ENCODE assay signal across 8 mouse cellular contexts in genomic region chr11:119083724-119084445, GRCm38 (mm10). TPM values are rescaled to one million over a fixed set of nuclear protein-coding genes. Genes with fewer than 3 reads are reported as not detected.
A peak's percentile ranks its signal among the peaks of the same experiment; 100 is the strongest.
DNase-seq lines count a peak whose midpoint lies in the region; ATAC-seq and TF ChIP-seq lines count a peak whose summit lies in the region.

No protein-coding gene starts in this region.

- WGBS in cerebellum, adult 2 months = 10% methylated on average over 28 of the region's 28 CpGs
- WGBS in forebrain, postnatal 0 days = 4% methylated on average over 28 of the region's 28 CpGs
- 14% methylated on average over 28 of the region's 28 CpGs for WGBS in intestine, postnatal 0 days
- WGBS in liver, adult 2 months = 10% methylated on average over 28 of the region's 28 CpGs
- WGBS in midbrain, embryonic 15.5 days = 1% methylated on average over 28 of the region's 28 CpGs

- H3K27me3 ChIP-seq in cerebellum, adult 2 months (ENCODE audit: control insufficient read depth, insufficient read depth, low read length) = no peaks in the 10 kb centered on the region; the same call in 1 of the 2 replicates
- peaks cover 21% of the 10 kb centered on the region for H3K27me3 ChIP-seq in forebrain, postnatal 0 days (ENCODE audit: insufficient read depth, low read length)
- peaks cover 8% of the 10 kb centered on the region for H3K27me3 ChIP-seq in intestine, postnatal 0 days (replicated peaks; ENCODE audit: control insufficient read depth, insufficient read depth, low read length)
- no peaks in the 10 kb centered on the region for H3K27me3 ChIP-seq in liver, adult 2 months (ENCODE audit: control insufficient read depth, insufficient read depth, low read length)
- H3K27me3 ChIP-seq in midbrain, embryonic 15.5 days (replicated peaks) = peaks cover 31% of the 10 kb centered on the region

- H3K4me1 ChIP-seq in cerebellum, adult 2 months (ENCODE audit: control insufficient read depth, insufficient read depth, low read length) = peaks cover 38% of the 10 kb centered on the region
- peaks cover 34% of the 10 kb centered on the region for H3K4me1 ChIP-seq in forebrain, postnatal 0 days (ENCODE audit: insufficient read depth)
- H3K4me1 ChIP-seq in intestine, postnatal 0 days (replicated peaks; ENCODE audit: control insufficient read depth, insufficient read depth, low read length) = peaks cover 35% of the 10 kb centered on the region
- peaks cover 28% of the 10 kb centered on the region for H3K4me1 ChIP-seq in liver, adult 2 months (ENCODE audit: control insufficient read depth, insufficient read depth, low read length)
- peaks cover 75% of the 10 kb centered on the region for H3K4me1 ChIP-seq in midbrain, embryonic 15.5 days

- H3K4me2 ChIP-seq in forebrain, postnatal 0 days (ENCODE audit: low read depth) = peak overlapping the region; percentile 92
- peak overlapping the region; percentile 85 for H3K4me2 ChIP-seq in intestine, postnatal 0 days (replicated peaks; ENCODE audit: low read depth)
- H3K4me2 ChIP-seq in midbrain, embryonic 15.5 days = peak overlapping the region; percentile 94

- TF ChIP-seq CTCF in cerebellum, adult 2 months (IDR thresholded peaks at IDR 0.05; ENCODE audit: borderline replicate concordance, insufficient read depth, low read depth, low read length) = no peak
- TF ChIP-seq CTCF in forebrain, postnatal 0 days (IDR thresholded peaks at IDR 0.05; ENCODE audit: low read depth) = peak; percentile 31
- TF ChIP-seq CTCF in intestine, postnatal 0 days (IDR thresholded peaks at IDR 0.05; ENCODE audit: low read depth) = peak; percentile 35
- TF ChIP-seq CTCF in liver, adult 2 months (IDR thresholded peaks at IDR 0.05; ENCODE audit: low read depth, low read length) = no peak

- H3K36me3 ChIP-seq in forebrain, postnatal 0 days (ENCODE audit: insufficient read depth) = peaks cover 17% of the 10 kb centered on the region
- peaks cover 21% of the 10 kb centered on the region; the same call in 1 of the 2 replicates for H3K36me3 ChIP-seq in intestine, postnatal 0 days (ENCODE audit: control insufficient read depth, insufficient read depth)
- no peaks in the 10 kb centered on the region; the same call in 1 of the 2 replicates for H3K36me3 ChIP-seq in liver, adult 2 months (ENCODE audit: control insufficient read depth, insufficient read depth, low read length)
- peaks cover 7% of the 10 kb centered on the region for H3K36me3 ChIP-seq in midbrain, embryonic 15.5 days (replicated peaks)

- TF ChIP-seq POLR2A in cerebellum, adult 2 months (IDR thresholded peaks at IDR 0.05; ENCODE audit: borderline replicate concordance, insufficient read depth, low read length) = no peak
- TF ChIP-seq POLR2A in liver, adult 2 months (IDR thresholded peaks at IDR 0.05; ENCODE audit: extremely low read depth, insufficient read depth, low read length) = no peak

- H3K9ac ChIP-seq in forebrain, postnatal 0 days = peak overlapping the region; percentile 86
- H3K9ac ChIP-seq in intestine, postnatal 0 days (ENCODE audit: low read depth, low read length) = no peak overlapping the region
- H3K9ac ChIP-seq in liver, adult 2 months (ENCODE audit: low read depth, low read length) = peak overlapping the region; percentile 100
- H3K9ac ChIP-seq in midbrain, embryonic 15.5 days = peak overlapping the region; percentile 97

- peak overlapping the region; percentile 37; the same call in 1 of the 2 replicates for H3K27ac ChIP-seq in cerebellum, adult 2 months (ENCODE audit: insufficient read depth, low read length)
- H3K27ac ChIP-seq in forebrain, postnatal 0 days (ENCODE audit: low read depth, low read length) = peak overlapping the region; percentile 99
- H3K27ac ChIP-seq in intestine, postnatal 0 days (ENCODE audit: low read depth, low read length) = no peak overlapping the region
- H3K27ac ChIP-seq in liver, adult 2 months (replicated peaks; ENCODE audit: insufficient read depth, low read depth, low read length) = peak overlapping the region; percentile 86
- peak overlapping the region; percentile 100 for H3K27ac ChIP-seq in midbrain, embryonic 15.5 days

- H3K9me3 ChIP-seq in forebrain, postnatal 0 days (ENCODE audit: low read length) = no peaks in the 10 kb centered on the region
- no peaks in the 10 kb centered on the region for H3K9me3 ChIP-seq in intestine, postnatal 0 days (ENCODE audit: control insufficient read depth)
- H3K9me3 ChIP-seq in midbrain, embryonic 15.5 days = no peaks in the 10 kb centered on the region

- H3K4me3 ChIP-seq in cerebellum, adult 2 months (replicated peaks; ENCODE audit: insufficient read depth, low read depth, low read length) = peak overlapping the region; percentile 71
- peak overlapping the region; percentile 85 for H3K4me3 ChIP-seq in forebrain, postnatal 0 days (ENCODE audit: low read depth, low read length)
- H3K4me3 ChIP-seq in intestine, postnatal 0 days (ENCODE audit: low read depth, low read length) = peak overlapping the region; percentile 90
- peak overlapping the region; percentile 62 for H3K4me3 ChIP-seq in liver, adult 2 months (ENCODE audit: insufficient read depth, low read depth, low read length)
- H3K4me3 ChIP-seq in midbrain, embryonic 15.5 days = peak overlapping the region; percentile 69

- peak; percentile 46 for DNase-seq in retina, postnatal 1 day
- no peak for DNase-seq in retina, embryonic 14.5 days (ENCODE audit: low spot score)
- DNase-seq in cerebellum, adult 2 months = peak; percentile 70
- DNase-seq in forebrain, postnatal 0 days = peak; percentile 30
- peak; percentile 80 for DNase-seq in liver, adult 2 months (ENCODE audit: extremely low read depth, low read depth, low spot score)
- peak; percentile 84 to 87 for DNase-seq in thymus, postnatal 10 days (ENCODE audit: low spot score in 2 of 2)

- no peak for ATAC-seq in forebrain, postnatal 0 days
- ATAC-seq in intestine, postnatal 0 days = no peak
- ATAC-seq in midbrain, embryonic 15.5 days (replicated peaks) = no peak

- H3K79me2 ChIP-seq in liver, adult 2 months (ENCODE audit: control insufficient read depth, insufficient read depth, low read length) = peaks cover 24% of the 10 kb centered on the region; the same call in 1 of the 2 replicates

RNA-seq across cellular contexts. Expression of gene Cbx4, which starts 2.1 kb away (rescaled TPM):
- 50.1 and 57.6 TPM in 2 replicates for polyA plus RNA-seq in cerebellum, adult 2 months (2012; rRNA removed)
- 36.1 and 38.6 TPM in 2 replicates for total RNA-seq in forebrain, postnatal 0 days (2014; rRNA removed)
- 21.7 and 26.1 TPM in 2 replicates for polyA plus RNA-seq in forebrain, postnatal 0 days (2015; fragmentation: Nextera tagmentation; extraction: Ambion mirVana)
- 6.5 and 7.6 TPM in 2 replicates for polyA plus RNA-seq in intestine, postnatal 0 days (2015; fragmentation: Nextera tagmentation; extraction: Ambion mirVana)
- 2.8 and 2.9 TPM in 2 replicates for total RNA-seq in liver, adult 2 months (2014; rRNA removed)
- 7.9 and 8.2 TPM in 2 replicates for polyA plus RNA-seq in liver, adult 2 months (2012; rRNA removed)
- polyA plus RNA-seq in midbrain, embryonic 15.5 days (2015; fragmentation: Nextera tagmentation; extraction: Ambion mirVana) = 23.7 and 24.7 TPM in 2 replicates

RNA-seq across cellular contexts. Expression of gene Cbx8, which starts 43.1 kb away (rescaled TPM):
- polyA plus RNA-seq in cerebellum, adult 2 months (2012; rRNA removed) = 8.7 and 10.5 TPM in 2 replicates
- total RNA-seq in forebrain, postnatal 0 days (2014; rRNA removed) = 14.2 and 21.9 TPM in 2 replicates
- polyA plus RNA-seq in forebrain, postnatal 0 days (2015; fragmentation: Nextera tagmentation; extraction: Ambion mirVana) = 5.3 and 8.5 TPM in 2 replicates
- polyA plus RNA-seq in intestine, postnatal 0 days (2015; fragmentation: Nextera tagmentation; extraction: Ambion mirVana) = 6.4 and 6.6 TPM in 2 replicates
- total RNA-seq in liver, adult 2 months (2014; rRNA removed) = 4.3 and 5.1 TPM in 2 replicates
- polyA plus RNA-seq in liver, adult 2 months (2012; rRNA removed) = 1.7 and 4.4 TPM in 2 replicates
- polyA plus RNA-seq in midbrain, embryonic 15.5 days (2015; fragmentation: Nextera tagmentation; extraction: Ambion mirVana) = 9.6 and 9.7 TPM in 2 replicates

Comparison
In these comparisons a context has a peak if more than half of its experiments do, and no peak if none do; other contexts are left out.
1. CTCF ChIP-seq: peak in forebrain, postnatal 0 days (single experiment) and intestine, postnatal 0 days (single experiment); none in cerebellum, adult 2 months (single experiment) and liver, adult 2 months (single experiment).
2. Peak in every context shown above with its lines, with median percentiles within 50 percentile points of each other: H3K4me3 ChIP-seq and H3K4me2 ChIP-seq.